Mouse (Mus musculus): ENCODE data around the gene Nup88. TPM values are rescaled to one million over a fixed set of nuclear protein-coding genes. Genes with fewer than 3 reads are reported as not detected.

Gene Nup88
- total RNA-seq (2021) = 59.6 and 62.3 TPM in 2 replicates
- long read RNA-seq, transcript Nup88-203 (17 exons, 2,453 nt) = minor isoform, 11 of 48 reads
- long read RNA-seq, transcript Nup88-202 (17 exons, 2,389 nt) = major isoform, 21 of 48 reads
- long read RNA-seq, partial matches to known transcripts = 9 of 48 reads
- long read RNA-seq, other reads (novel, unspliced or antisense) = 7 of 48 reads

GRCm38 (mm10) chr11:70969821-70970559 is at the start of gene Nup88, which contains the start of gene Rpain:
Nup88 (minus strand) TSS chr11:70969973.
Rpain (plus strand) TSS chr11:70970213.
- peak; percentile 89 for DNase-seq

GRCm38 (mm10) chr11:71018416-71019200 is 48.8 kb upstream of the Nup88 start:
- DNase-seq = no peak

GRCm38 (mm10) chr11:71017051-71017450 is 47.3 kb upstream of the Nup88 start:
- DNase-seq = no peak

GRCm38 (mm10) chr11:71012743-71013142 is 43.0 kb upstream of the Nup88 start:
- no peak for DNase-seq

GRCm38 (mm10) chr11:71008321-71008720 is 38.5 kb upstream of the Nup88 start:
- peak; percentile 16 for DNase-seq

- no peak for DNase-seq
Measured at GRCm38 (mm10) chr11:71007831-71008230, 38.1 kb upstream of the Nup88 start.

GRCm38 (mm10) chr11:71007026-71007425 is 37.3 kb upstream of the Nup88 start:
- DNase-seq = no peak

- no peak for DNase-seq
Measured at GRCm38 (mm10) chr11:71005046-71005445, 35.3 kb upstream of the Nup88 start.

- DNase-seq = peak; percentile 94
Measured at GRCm38 (mm10) chr11:71004316-71004773, 34.6 kb upstream of the Nup88 start, which contains the start of gene Dhx33. Dhx33 (minus strand) TSS chr11:71004437.

- no peak for DNase-seq
Measured at GRCm38 (mm10) chr11:71003611-71004315, 34.0 kb upstream of the Nup88 start.

- no peak for DNase-seq
Measured at GRCm38 (mm10) chr11:71001167-71001566, 31.4 kb upstream of the Nup88 start.

- DNase-seq = peak; percentile 98
Measured at GRCm38 (mm10) chr11:70982557-70983228, 12.9 kb upstream of the Nup88 start, which contains the start of gene C1qbp. C1qbp (minus strand) TSS chr11:70983026.

- no peak for DNase-seq
Measured at GRCm38 (mm10) chr11:70982030-70982429, 12.3 kb upstream of the Nup88 start.

GRCm38 (mm10) chr11:70980751-70981510 is 11.2 kb upstream of the Nup88 start:
- DNase-seq = no peak

GRCm38 (mm10) chr11:70980232-70980631 is 10.5 kb upstream of the Nup88 start:
- no peak for DNase-seq

GRCm38 (mm10) chr11:70977293-70977692 is 7.5 kb upstream of the Nup88 start:
- DNase-seq = no peak

GRCm38 (mm10) chr11:70975193-70975592 is 5.4 kb upstream of the Nup88 start:
- DNase-seq = no peak

- DNase-seq = no peak
Measured at GRCm38 (mm10) chr11:70973947-70974346, 4.2 kb upstream of the Nup88 start.

- no peak for DNase-seq
Measured at GRCm38 (mm10) chr11:70972586-70972985, 2.8 kb upstream of the Nup88 start.
